ENCODE assay signal across 15 mouse cellular contexts in genomic region chr2:158116653-158117052, GRCm38 (mm10). TPM values are rescaled to one million over a fixed set of nuclear protein-coding genes. Genes with fewer than 3 reads are reported as not detected.
DNase-seq lines count a peak whose midpoint lies in the region; ATAC-seq and TF ChIP-seq lines count a peak whose summit lies in the region.
"Had no signal": no experiment of that assay in that cellular context is flagged by ENCODE, and none has a peak within 500 bp of the region (broad histone marks: within the 10 kb centered on the region; RNA-seq: fewer than 3 reads in every experiment).

No protein-coding gene starts in this region.

- no peaks in the 10 kb centered on the region for H3K27me3 ChIP-seq in heart, embryonic 11.5 days (ENCODE audit: control insufficient read depth, insufficient read depth, low read length)
- no peaks in the 10 kb centered on the region for H3K27me3 ChIP-seq in kidney, postnatal 0 days (ENCODE audit: insufficient read depth, low read length)
- no peaks in the 10 kb centered on the region for H3K27me3 ChIP-seq in kidney, embryonic 14.5 days (ENCODE audit: control insufficient read depth, insufficient read depth, low read length)
- H3K27me3 ChIP-seq in limb, embryonic 13.5 days, result no peaks in the 10 kb centered on the region
- H3K27me3 ChIP-seq: neural tube, embryonic 12.5 days had no signal

- H3K4me2 ChIP-seq in heart, embryonic 11.5 days, result no peak overlapping the region
- H3K4me2 ChIP-seq in kidney, postnatal 0 days (ENCODE audit: low read length), result no peak overlapping the region
- H3K4me2 ChIP-seq in kidney, embryonic 14.5 days (replicated peaks; ENCODE audit: low read depth, low read length), result no peak overlapping the region
- no peak overlapping the region for H3K4me2 ChIP-seq in limb, embryonic 13.5 days (replicated peaks)
- H3K4me2 ChIP-seq: neural tube, embryonic 12.5 days had no signal

- H3K4me3 ChIP-seq in heart, embryonic 11.5 days (ENCODE audit: low read depth, low read length), result no peak overlapping the region
- no peak overlapping the region for H3K4me3 ChIP-seq in kidney, postnatal 0 days (replicated peaks; ENCODE audit: low read depth, low read length)
- no peak overlapping the region for H3K4me3 ChIP-seq in kidney, embryonic 14.5 days (ENCODE audit: low read length)
- H3K4me3 ChIP-seq in limb, embryonic 13.5 days, result no peak overlapping the region
- H3K4me3 ChIP-seq: forebrain, embryonic 10.5 days; neural tube, embryonic 12.5 days had no signal

- no peak for DNase-seq in heart, adult 8-10 months (ENCODE audit: low spot score)
- no peak for DNase-seq in kidney, postnatal 0 days (ENCODE audit: low spot score)
- peak; percentile 32 for DNase-seq in ES-CJ7 (ENCODE audit: low read depth, low spot score)
- no peak for DNase-seq in Muller cell, postnatal 12 days (ENCODE audit: inconsistent ontology term)
- no peak for DNase-seq in urinary bladder, adult 18-20 months (ENCODE audit: low spot score in 2 of 2)
- DNase-seq: adrenal gland, postnatal 10 days; cerebellum, adult 18-20 months; gastrocnemius, postnatal 25 days; kidney, adult 11 months; left cerebral cortex, postnatal 4 days had no signal

- TF ChIP-seq CTCF in kidney, postnatal 0 days (IDR thresholded peaks at IDR 0.05; ENCODE audit: low read depth), result no peak

- 25% methylated on average over 6 of the region's 6 CpGs for WGBS in heart, embryonic 11.5 days (ENCODE audit: insufficient replicate concordance)
- 36% methylated on average over 6 of the region's 6 CpGs for WGBS in kidney, postnatal 0 days
- WGBS in kidney, embryonic 14.5 days, result 45% methylated on average over 6 of the region's 6 CpGs
- 41% methylated on average over 6 of the region's 6 CpGs for WGBS in limb, embryonic 13.5 days

- H3K36me3 ChIP-seq in heart, embryonic 11.5 days (ENCODE audit: control insufficient read depth, insufficient read depth, low read length), result peaks cover 24% of the 10 kb centered on the region
- peaks cover 8% of the 10 kb centered on the region for H3K36me3 ChIP-seq in kidney, postnatal 0 days (ENCODE audit: insufficient read depth, low read length)
- H3K36me3 ChIP-seq in kidney, embryonic 14.5 days (ENCODE audit: control insufficient read depth, insufficient read depth, low read length), result peaks cover 10% of the 10 kb centered on the region
- H3K36me3 ChIP-seq in limb, embryonic 13.5 days, result no peaks in the 10 kb centered on the region
- H3K36me3 ChIP-seq: forebrain, embryonic 10.5 days; neural tube, embryonic 12.5 days had no signal

- no peak overlapping the region for H3K9ac ChIP-seq in heart, embryonic 11.5 days (ENCODE audit: low read depth, low read length)
- no peak overlapping the region for H3K9ac ChIP-seq in kidney, postnatal 0 days (ENCODE audit: low read depth, low read length)
- H3K9ac ChIP-seq in kidney, embryonic 14.5 days (ENCODE audit: low read depth, low read length), result no peak overlapping the region
- H3K9ac ChIP-seq in limb, embryonic 13.5 days, result no peak overlapping the region
- H3K9ac ChIP-seq: neural tube, embryonic 12.5 days had no signal

- no peaks in the 10 kb centered on the region for H3K9me3 ChIP-seq in heart, embryonic 11.5 days (replicated peaks; ENCODE audit: control insufficient read depth, low read length)
- no peaks in the 10 kb centered on the region for H3K9me3 ChIP-seq in kidney, postnatal 0 days (replicated peaks; ENCODE audit: low read length)
- no peaks in the 10 kb centered on the region for H3K9me3 ChIP-seq in kidney, embryonic 14.5 days (ENCODE audit: control insufficient read depth, low read length)
- no peaks in the 10 kb centered on the region for H3K9me3 ChIP-seq in limb, embryonic 13.5 days
- H3K9me3 ChIP-seq: forebrain, embryonic 10.5 days; neural tube, embryonic 12.5 days had no signal

- peaks cover 41% of the 10 kb centered on the region for H3K4me1 ChIP-seq in heart, embryonic 11.5 days (ENCODE audit: control insufficient read depth, insufficient read depth, low read length)
- H3K4me1 ChIP-seq in kidney, postnatal 0 days (replicated peaks; ENCODE audit: insufficient read depth, low read length), result peaks cover 15% of the 10 kb centered on the region; the same call in 1 of the 2 replicates
- H3K4me1 ChIP-seq in kidney, embryonic 14.5 days (ENCODE audit: control insufficient read depth, insufficient read depth, low read length), result peaks cover 23% of the 10 kb centered on the region
- peaks cover 32% of the 10 kb centered on the region for H3K4me1 ChIP-seq in limb, embryonic 13.5 days

- H3K27ac ChIP-seq in heart, embryonic 11.5 days (ENCODE audit: low read depth, low read length), result peak overlapping the region; percentile 10; the same call in 1 of the 2 replicates
- no peak overlapping the region for H3K27ac ChIP-seq in kidney, postnatal 0 days
- no peak overlapping the region for H3K27ac ChIP-seq in kidney, embryonic 14.5 days (ENCODE audit: low read depth, low read length)
- 0 out of 2 replicates have a peak overlapping the region, but pooled peaks have one; percentile 28 for H3K27ac ChIP-seq in limb, embryonic 13.5 days
- H3K27ac ChIP-seq: forebrain, embryonic 10.5 days; neural tube, embryonic 12.5 days had no signal

- no peak for ATAC-seq in heart, embryonic 11.5 days (replicated peaks; ENCODE audit: insufficient number of reproducible peaks, low FRiP score, low TSS enrichment)
- peak; percentile 9; the same call in 1 of the 2 replicates for ATAC-seq in kidney, postnatal 0 days (replicated peaks; ENCODE audit: low FRiP score, low read depth)
- ATAC-seq in kidney, embryonic 14.5 days (ENCODE audit: low FRiP score, low TSS enrichment), result no peak
- no peak for ATAC-seq in limb, embryonic 13.5 days (ENCODE audit: low FRiP score, low read depth)

RNA-seq across cellular contexts. Expression of gene Tgm2, which starts 29.6 kb away (rescaled TPM):
- polyA plus RNA-seq in heart, embryonic 11.5 days (2014; fragmentation: Nextera tagmentation; extraction: Ambion mirVana), result 129 and 130 TPM in 2 replicates
- 100 to 1,000 TPM; 211 to 296 (median 238) TPM for total RNA-seq in heart, adult 8-10 months (2022)
- polyA plus RNA-seq in kidney, postnatal 0 days (2015; fragmentation: Nextera tagmentation; extraction: Ambion mirVana), result 26.9 and 31.7 TPM in 2 replicates
- polyA plus RNA-seq in kidney, embryonic 14.5 days (2014; fragmentation: Nextera tagmentation; extraction: Ambion mirVana), result 15.3 and 17.3 TPM in 2 replicates
- 6.2 and 7.5 TPM in 2 replicates for polyA plus RNA-seq in limb, embryonic 13.5 days (2015; fragmentation: Nextera tagmentation; extraction: Ambion mirVana)

Comparison
In these comparisons a context has a peak if more than half of its experiments do, and no peak if none do; other contexts are left out.
1. H3K27ac ChIP-seq: peak in heart, embryonic 11.5 days (single experiment) and limb, embryonic 13.5 days (single experiment); none in kidney, postnatal 0 days (single experiment) and kidney, embryonic 14.5 days (single experiment).